Mouse (Mus musculus) cortical plate, adult 2 months (tissue): ENCODE measurements around the gene Sema6d.

Source experiments
- CTCF ChIP-seq: fragments of 200-500 bp; IDR thresholded peaks from 2 replicates; pipeline ENCODE4 v1.5.1; 2011; ENCODE audit warnings: mild to moderate bottlenecking, control low read depth, low read length; ENCODE audit not compliant: insufficient read depth; ENCODE audit errors: extremely low read depth
- POLR2A ChIP-seq: fragments of 200-500 bp; IDR thresholded peaks from 2 replicates; pipeline ENCODE4 v1.6.1; 2011; ENCODE audit warnings: mild to moderate bottlenecking, low read length, control low read depth; ENCODE audit not compliant: insufficient read depth; ENCODE audit errors: extremely low read depth

DNA sequence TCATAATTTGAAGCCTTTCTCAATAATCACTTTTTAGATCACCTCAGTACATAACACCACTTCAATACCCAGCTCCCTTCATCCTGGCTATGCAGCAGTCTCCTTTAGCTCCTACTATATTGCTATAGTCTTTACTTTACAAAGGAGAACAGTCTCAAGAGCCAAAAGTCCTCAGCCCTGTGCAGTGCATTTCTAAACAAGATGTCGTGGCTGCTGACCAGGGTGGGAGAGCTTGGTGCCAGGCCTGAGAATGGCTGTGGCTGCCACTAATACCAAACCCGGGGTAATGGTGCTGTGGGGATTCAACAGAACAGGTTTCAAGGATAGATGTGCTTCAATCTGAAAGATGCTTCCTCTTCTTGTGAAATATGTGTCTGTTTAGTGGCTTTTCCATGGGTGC is 264.9 kb downstream of the Sema6d start:
- no peak for TF ChIP-seq POLR2A
- no peak for TF ChIP-seq CTCF
